Mouse (Mus musculus) C2C12 (cell line): ENCODE results near the gene Actr3b.

ENCODE experiments used
- CTCF ChIP-seq: IDR thresholded peaks from one replicate; pipeline ENCODE4 v1.5.1; 2011; ENCODE audit not compliant: control insufficient read depth, insufficient read depth, insufficient read length
- MAX ChIP-seq: IDR thresholded peaks from one replicate; pipeline ENCODE4 v1.6.1; 2011; ENCODE audit warnings: mild to moderate bottlenecking, control low read depth
- USF1 ChIP-seq: IDR thresholded peaks from one replicate; pipeline ENCODE4 v1.6.1; 2011; ENCODE audit warnings: low read depth, mild to moderate bottlenecking, control low read depth, moderate library complexity

- TF ChIP-seq CTCF = no peak
- TF ChIP-seq MAX = no peak
- TF ChIP-seq USF1 = no peak
Measured at GRCm38 (mm10) chr5:25769406-25769805, 9.6 kb downstream of the Actr3b start.
